Mouse (Mus musculus): ENCODE data around the gene Akap9. TPM values are rescaled to one million over a fixed set of nuclear protein-coding genes. Genes with fewer than 3 reads are reported as not detected.
A peak's percentile ranks its signal among the peaks of the same experiment; 100 is the strongest.
"Not testable (repeated sequence)": the region's sequence is repeated elsewhere in the genome, so short reads cannot be mapped to it uniquely, and the experiment has no call there.

Gene Akap9
- polyA plus RNA-seq (2014; fragmentation: Nextera tagmentation; extraction: Ambion mirVana) = 106 and 119 TPM in 2 replicates

DNA sequence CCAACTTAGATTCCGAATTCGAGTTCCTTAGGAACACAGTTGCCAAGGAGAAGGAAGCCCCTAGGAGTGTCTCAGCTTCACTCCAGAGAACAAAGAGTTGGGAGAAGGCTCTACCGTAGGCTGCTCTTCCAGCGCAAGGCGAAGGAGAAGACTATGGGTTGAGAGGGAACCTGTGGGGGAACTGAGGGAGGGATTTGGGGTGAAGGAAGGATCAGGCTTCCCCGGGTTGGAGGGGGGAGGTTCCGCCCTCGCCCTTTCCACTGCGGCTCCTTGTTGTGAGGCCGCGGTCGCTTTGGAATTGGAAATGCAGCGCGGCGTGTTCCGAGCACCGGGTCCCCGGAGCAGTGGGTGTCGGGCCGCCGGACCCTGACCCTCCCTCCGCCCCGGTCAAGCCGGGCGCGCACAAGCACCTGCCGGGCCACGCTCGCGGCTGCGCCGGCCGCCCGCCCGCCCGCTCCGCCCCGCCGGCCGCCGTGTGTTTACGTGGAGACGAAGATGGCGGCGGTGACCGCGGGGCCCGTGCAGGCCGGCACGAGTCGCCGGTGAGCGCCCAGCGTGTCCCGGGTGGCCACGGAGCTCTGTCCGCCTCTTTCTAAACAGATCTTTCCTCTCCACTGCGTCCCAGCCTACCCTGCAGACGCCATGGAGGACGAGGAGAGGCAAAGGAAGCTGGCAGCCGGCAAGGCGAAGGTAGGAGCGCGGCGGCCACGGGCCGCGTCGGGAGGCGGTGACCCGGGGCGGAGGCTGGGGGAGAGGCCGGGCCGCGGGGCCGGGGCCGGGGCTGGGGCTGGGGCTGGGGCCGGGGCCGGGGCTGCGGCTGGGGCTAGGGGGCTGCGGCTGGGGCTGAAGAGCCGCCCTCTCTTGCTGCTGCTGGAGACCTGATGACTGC, at the start of gene Akap9:
TSS of gene Akap9 (plus strand) at position 254 of the 889 bp plus-strand sequence.
- no peaks in the 10 kb centered on the region for H3K36me3 ChIP-seq (ENCODE audit: control insufficient read depth, insufficient read depth, low read length)
- peak; percentile 92 for ATAC-seq (ENCODE audit: low FRiP score, low TSS enrichment)
- peak within 1 kb of the TSS; percentile 78 for H3K4me2 ChIP-seq (replicated peaks; ENCODE audit: low read depth, low read length)
- H3K4me1 ChIP-seq (ENCODE audit: control insufficient read depth, insufficient read depth, low read length) = peaks cover 13% of the 10 kb centered on the region
- peak within 1 kb of the TSS; percentile 96 for H3K27ac ChIP-seq (ENCODE audit: low read depth, low read length)
- WGBS = under 1% methylated on average over 67 of the region's 82 CpGs
- no peaks in the 10 kb centered on the region for H3K27me3 ChIP-seq (ENCODE audit: control insufficient read depth, insufficient read depth, low read length)
- H3K9ac ChIP-seq (ENCODE audit: low read depth, low read length) = peak within 1 kb of the TSS; percentile 83
- no peaks in the 10 kb centered on the region for H3K9me3 ChIP-seq (ENCODE audit: control insufficient read depth, low read length)
- peak within 1 kb of the TSS; percentile 87 for H3K4me3 ChIP-seq (ENCODE audit: low read length)

GRCm38 (mm10) chr5:3886862-3887261, 41.0 kb upstream of the Akap9 start:
- not testable (repeated sequence) for H3K27ac ChIP-seq (ENCODE audit: low read depth, low read length); H3K36me3 ChIP-seq (ENCODE audit: control insufficient read depth, insufficient read depth, low read length); H3K27me3 ChIP-seq (ENCODE audit: control insufficient read depth, insufficient read depth, low read length); H3K9me3 ChIP-seq (ENCODE audit: control insufficient read depth, low read length); ATAC-seq (ENCODE audit: low FRiP score, low TSS enrichment); H3K9ac ChIP-seq (ENCODE audit: low read depth, low read length); H3K4me1 ChIP-seq (ENCODE audit: control insufficient read depth, insufficient read depth, low read length); H3K4me3 ChIP-seq (ENCODE audit: low read length); H3K4me2 ChIP-seq (replicated peaks; ENCODE audit: low read depth, low read length)
- WGBS = 90% methylated on average over 7 of the region's 7 CpGs

DNA sequence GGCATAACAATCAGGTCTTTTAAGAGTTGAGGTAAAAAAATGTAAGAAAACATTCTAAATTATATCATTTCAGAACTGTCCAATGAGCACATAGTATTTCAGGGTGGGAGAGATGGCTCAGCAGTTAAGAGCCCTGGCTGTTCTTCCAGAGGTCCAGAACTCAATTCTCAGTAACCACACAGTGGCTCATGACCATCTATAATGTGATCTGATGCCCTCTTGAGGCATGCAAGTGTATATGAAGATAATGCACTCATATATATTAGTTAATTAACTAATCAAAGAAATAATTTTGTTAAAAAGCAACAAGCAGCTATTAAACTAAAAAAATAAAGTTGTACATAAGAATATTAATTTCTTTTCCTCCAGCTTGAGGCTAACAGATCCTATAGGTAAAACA, 38.7 kb upstream of the Akap9 start:
- no peaks in the 10 kb centered on the region for H3K36me3 ChIP-seq (ENCODE audit: control insufficient read depth, insufficient read depth, low read length)
- H3K27ac ChIP-seq (ENCODE audit: low read depth, low read length) = no peak overlapping the region
- no peak for ATAC-seq (ENCODE audit: low FRiP score, low TSS enrichment)
- no peak overlapping the region for H3K4me3 ChIP-seq (ENCODE audit: low read length)
- no peaks in the 10 kb centered on the region for H3K27me3 ChIP-seq (ENCODE audit: control insufficient read depth, insufficient read depth, low read length)
- H3K9me3 ChIP-seq (ENCODE audit: control insufficient read depth, low read length) = no peaks in the 10 kb centered on the region
- H3K4me1 ChIP-seq (ENCODE audit: control insufficient read depth, insufficient read depth, low read length) = no peaks in the 10 kb centered on the region
- H3K4me2 ChIP-seq (replicated peaks; ENCODE audit: low read depth, low read length) = no peak overlapping the region
- H3K9ac ChIP-seq (ENCODE audit: low read depth, low read length) = no peak overlapping the region

- H3K4me3 ChIP-seq (ENCODE audit: low read length) = peak within 1 kb of the TSS; percentile 45
- peak; percentile 100 for ATAC-seq (ENCODE audit: low FRiP score, low TSS enrichment)
- not testable (repeated sequence) for H3K9me3 ChIP-seq (ENCODE audit: control insufficient read depth, low read length); H3K27ac ChIP-seq (ENCODE audit: low read depth, low read length); H3K36me3 ChIP-seq (ENCODE audit: control insufficient read depth, insufficient read depth, low read length); H3K27me3 ChIP-seq (ENCODE audit: control insufficient read depth, insufficient read depth, low read length); H3K4me1 ChIP-seq (ENCODE audit: control insufficient read depth, insufficient read depth, low read length)
- H3K4me2 ChIP-seq (replicated peaks; ENCODE audit: low read depth, low read length) = peak within 1 kb of the TSS; percentile 64
- WGBS = 4% methylated on average over 7 of the region's 47 CpGs
- peak within 1 kb of the TSS; percentile 55; the same call in 1 of the 2 replicates for H3K9ac ChIP-seq (ENCODE audit: low read depth, low read length)
Observed at GRCm38 (mm10) chr5:3893459-3894293, 34.2 kb upstream of the Akap9 start, which contains the start of gene Mterf1a. Gene Mterf1a, minus strand, starts transcription at chr5:3893933.

- WGBS = 95% methylated on average over 4 of the region's 4 CpGs
- not testable (repeated sequence) for H3K36me3 ChIP-seq (ENCODE audit: control insufficient read depth, insufficient read depth, low read length); H3K27me3 ChIP-seq (ENCODE audit: control insufficient read depth, insufficient read depth, low read length); H3K27ac ChIP-seq (ENCODE audit: low read depth, low read length); H3K4me2 ChIP-seq (replicated peaks; ENCODE audit: low read depth, low read length); H3K9me3 ChIP-seq (ENCODE audit: control insufficient read depth, low read length); H3K4me3 ChIP-seq (ENCODE audit: low read length); H3K9ac ChIP-seq (ENCODE audit: low read depth, low read length); H3K4me1 ChIP-seq (ENCODE audit: control insufficient read depth, insufficient read depth, low read length)
- ATAC-seq (ENCODE audit: low FRiP score, low TSS enrichment) = 0 out of 2 replicates have a peak, but pooled peaks have one; percentile 20
Observed at GRCm38 (mm10) chr5:3894294-3894619, 33.6 kb upstream of the Akap9 start.

DNA sequence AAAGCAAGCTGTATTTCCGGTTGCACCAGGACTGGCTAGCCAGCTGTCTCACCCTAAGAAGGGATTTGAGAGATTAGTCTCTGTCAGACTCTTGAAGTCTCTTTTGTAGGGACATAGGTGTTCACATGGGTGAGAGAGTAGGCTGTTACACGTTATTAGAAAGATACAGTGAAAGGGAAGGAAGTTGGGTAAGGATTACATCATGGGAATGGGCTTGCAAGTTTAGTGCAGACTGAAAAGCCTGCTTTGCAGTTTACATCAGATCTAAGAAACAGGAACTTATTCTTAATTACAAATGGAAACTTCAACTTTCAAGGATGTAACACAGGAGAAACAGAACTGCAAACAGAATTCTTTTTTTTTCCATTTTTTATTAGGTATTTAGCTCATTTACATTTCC, 22.4 kb upstream of the Akap9 start:
- Histone ChIP-seq H3K27me3 (ENCODE audit: control insufficient read depth, insufficient read depth, low read length) (no peaks in the 10 kb centered on the region), H3K9me3 (ENCODE audit: control insufficient read depth, low read length) (no peaks in the 10 kb centered on the region), H3K9ac (ENCODE audit: low read depth, low read length) (no peak overlapping the region), H3K4me2 (replicated peaks; ENCODE audit: low read depth, low read length) (no peak overlapping the region), H3K4me1 (ENCODE audit: control insufficient read depth, insufficient read depth, low read length) (no peaks in the 10 kb centered on the region), H3K4me3 (ENCODE audit: low read length) (no peak overlapping the region), H3K27ac (ENCODE audit: low read depth, low read length) (no peak overlapping the region), H3K36me3 (ENCODE audit: control insufficient read depth, insufficient read depth, low read length) (no peaks in the 10 kb centered on the region)
- ATAC-seq (ENCODE audit: low FRiP score, low TSS enrichment) = no peak
- 73% methylated on average over 2 of the region's 2 CpGs for WGBS

DNA sequence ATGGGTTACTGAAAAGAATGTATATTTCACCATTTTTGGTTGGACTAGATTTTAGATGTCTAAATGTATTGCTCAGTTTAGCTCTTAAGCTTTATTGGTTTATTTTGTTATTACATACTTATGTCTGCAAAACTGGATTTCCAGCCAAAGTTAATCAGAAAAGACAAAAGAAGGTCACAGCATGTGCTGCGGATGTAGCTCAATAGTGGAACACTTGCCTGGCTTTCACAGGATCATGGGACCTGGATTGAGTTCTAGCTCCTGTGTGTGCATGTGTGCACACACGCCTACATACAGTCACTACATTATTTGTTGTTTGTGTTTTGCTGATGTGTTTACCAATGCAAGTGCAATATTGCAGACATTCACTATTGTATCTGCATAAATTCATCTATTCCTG, 5.5 kb upstream of the Akap9 start:
- no peak for ATAC-seq (ENCODE audit: low FRiP score, low TSS enrichment)
- 93% methylated on average over 2 of the region's 2 CpGs for WGBS
- H3K9me3 ChIP-seq (ENCODE audit: control insufficient read depth, low read length) = no peaks in the 10 kb centered on the region

DNA sequence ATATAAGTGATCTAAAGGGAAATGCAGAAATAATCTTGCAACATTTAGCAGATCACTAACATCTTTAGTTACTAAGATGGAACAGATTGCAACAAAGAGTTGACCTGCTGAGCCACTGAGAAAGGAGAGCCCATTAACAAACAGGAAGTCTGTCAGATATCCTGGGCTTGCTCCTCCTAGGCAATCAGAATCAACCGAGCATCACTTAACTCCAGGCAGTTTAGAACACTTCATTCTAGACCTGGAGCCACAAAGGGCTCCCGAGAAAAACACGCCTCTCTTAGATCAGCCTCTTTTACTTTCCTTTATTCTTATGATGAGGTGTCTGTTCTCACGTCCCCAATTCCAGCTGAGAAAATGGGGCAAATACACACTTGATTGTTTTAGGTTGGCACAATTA, 1.2 kb upstream of the Akap9 start:
- ATAC-seq (ENCODE audit: low FRiP score, low TSS enrichment) = no peak
- H3K4me1 ChIP-seq (ENCODE audit: control insufficient read depth, insufficient read depth, low read length) = peaks cover 13% of the 10 kb centered on the region
- no peak overlapping the region for H3K27ac ChIP-seq (ENCODE audit: low read depth, low read length)
- no peaks in the 10 kb centered on the region for H3K9me3 ChIP-seq (ENCODE audit: control insufficient read depth, low read length)
- 30% methylated on average over 4 of the region's 4 CpGs for WGBS
- H3K4me2 ChIP-seq (replicated peaks; ENCODE audit: low read depth, low read length) = no peak overlapping the region
- H3K4me3 ChIP-seq (ENCODE audit: low read length) = no peak overlapping the region
- no peaks in the 10 kb centered on the region for H3K27me3 ChIP-seq (ENCODE audit: control insufficient read depth, insufficient read depth, low read length)
- no peak overlapping the region for H3K9ac ChIP-seq (ENCODE audit: low read depth, low read length)
- H3K36me3 ChIP-seq (ENCODE audit: control insufficient read depth, insufficient read depth, low read length) = no peaks in the 10 kb centered on the region

More for the DNA sequence above, 5.5 kb upstream of the Akap9 start:
- no peak overlapping the region for H3K4me2 ChIP-seq (replicated peaks; ENCODE audit: low read depth, low read length)
- no peak overlapping the region for H3K9ac ChIP-seq (ENCODE audit: low read depth, low read length)
- H3K27ac ChIP-seq (ENCODE audit: low read depth, low read length) = no peak overlapping the region
- no peaks in the 10 kb centered on the region for H3K27me3 ChIP-seq (ENCODE audit: control insufficient read depth, insufficient read depth, low read length)
- no peak overlapping the region for H3K4me3 ChIP-seq (ENCODE audit: low read length)
- H3K36me3 ChIP-seq (ENCODE audit: control insufficient read depth, insufficient read depth, low read length) = no peaks in the 10 kb centered on the region
- H3K4me1 ChIP-seq (ENCODE audit: control insufficient read depth, insufficient read depth, low read length) = no peaks in the 10 kb centered on the region

GRCm38 (mm10) chr5:3928690-3929046, 814 bp downstream of the Akap9 start:
- H3K9ac ChIP-seq (ENCODE audit: low read depth, low read length) = peak overlapping the region; percentile 83
- peak overlapping the region; percentile 78 for H3K4me2 ChIP-seq (replicated peaks; ENCODE audit: low read depth, low read length)
- H3K27ac ChIP-seq (ENCODE audit: low read depth, low read length) = peak overlapping the region; percentile 96
- no peaks in the 10 kb centered on the region for H3K9me3 ChIP-seq (ENCODE audit: control insufficient read depth, low read length)
- WGBS = 0% methylated on average over 12 of the region's 12 CpGs
- peak; percentile 47 for ATAC-seq (ENCODE audit: low FRiP score, low TSS enrichment)
- no peaks in the 10 kb centered on the region for H3K27me3 ChIP-seq (ENCODE audit: control insufficient read depth, insufficient read depth, low read length)
- peak overlapping the region; percentile 87 for H3K4me3 ChIP-seq (ENCODE audit: low read length)
- H3K36me3 ChIP-seq (ENCODE audit: control insufficient read depth, insufficient read depth, low read length) = no peaks in the 10 kb centered on the region
- peaks cover 13% of the 10 kb centered on the region for H3K4me1 ChIP-seq (ENCODE audit: control insufficient read depth, insufficient read depth, low read length)
